Mouse (Mus musculus) adrenal gland, postnatal 25 days (tissue): Measurements from ENCODE around the gene AI467606. TPM values are rescaled to one million over a fixed set of nuclear protein-coding genes. Genes with fewer than 3 reads are reported as not detected.

ENCODE experiments used
- DNase-seq: peaks from one replicate; pipeline ENCODE4 v3.0.0; 2021; ENCODE audit warnings: mixed read lengths
- microRNA-seq, 2 experiments: library from miRNA; unstranded; fragments of <30 nt; microRNA quantifications; one replicate each; pipeline ENCODE4 v1.2.0; 2021
- total RNA-seq: library from RNA; stranded (reverse); gene quantifications from 2 replicates; pipeline ENCODE4 v1.2.3, GENCODE M21; 2021

Gene AI467606
- total RNA-seq, 1 experiment from 2014 or later: 0.43 TPM

DNA sequence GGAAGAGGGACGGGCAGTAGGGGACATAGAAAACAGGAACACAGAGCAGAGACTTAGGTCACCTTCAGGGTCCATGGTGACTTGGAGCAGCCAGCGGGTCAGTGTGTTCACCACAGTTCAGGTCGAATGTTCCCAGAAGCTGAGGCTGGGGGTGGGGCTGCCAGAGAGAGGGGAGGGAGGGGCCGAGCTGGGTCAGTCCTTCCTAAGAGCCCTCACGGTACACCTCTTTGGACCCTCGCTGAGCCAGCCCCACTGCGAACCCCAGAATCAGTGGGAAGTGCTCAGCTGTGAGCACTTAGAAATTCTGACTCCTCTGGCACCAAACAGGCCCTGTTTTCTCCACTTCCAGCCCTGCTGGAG is 30.7 kb downstream of the AI467606 start, which contains the start of gene Qprt:
Qprt (minus strand) TSS at position 316 of the 360 bp plus-strand sequence.
- DNase-seq: no peak

GRCm38 (mm10) chr7:127129638-127130037 is 38.5 kb downstream of the AI467606 start:
- DNase-seq: no peak

DNA sequence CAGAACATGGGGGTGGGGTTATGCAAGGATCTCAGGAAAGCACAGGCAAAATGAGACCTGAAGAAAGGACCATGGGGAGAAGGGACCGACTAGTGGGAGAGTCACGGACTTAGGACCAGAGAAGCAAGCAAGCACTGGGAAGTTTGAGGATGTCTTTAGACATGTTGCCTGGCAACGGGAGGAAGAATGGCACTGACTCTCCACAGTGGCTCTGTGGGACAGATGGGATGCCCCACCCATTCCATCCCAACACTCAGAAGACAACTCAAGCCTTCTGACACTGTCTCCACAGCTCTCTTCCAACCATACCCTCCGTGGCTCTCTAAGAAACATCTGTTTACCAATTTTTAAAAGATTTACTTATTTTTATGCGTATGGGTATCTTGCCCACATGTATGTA is 42.0 kb downstream of the AI467606 start:
- DNase-seq: no peak

DNA sequence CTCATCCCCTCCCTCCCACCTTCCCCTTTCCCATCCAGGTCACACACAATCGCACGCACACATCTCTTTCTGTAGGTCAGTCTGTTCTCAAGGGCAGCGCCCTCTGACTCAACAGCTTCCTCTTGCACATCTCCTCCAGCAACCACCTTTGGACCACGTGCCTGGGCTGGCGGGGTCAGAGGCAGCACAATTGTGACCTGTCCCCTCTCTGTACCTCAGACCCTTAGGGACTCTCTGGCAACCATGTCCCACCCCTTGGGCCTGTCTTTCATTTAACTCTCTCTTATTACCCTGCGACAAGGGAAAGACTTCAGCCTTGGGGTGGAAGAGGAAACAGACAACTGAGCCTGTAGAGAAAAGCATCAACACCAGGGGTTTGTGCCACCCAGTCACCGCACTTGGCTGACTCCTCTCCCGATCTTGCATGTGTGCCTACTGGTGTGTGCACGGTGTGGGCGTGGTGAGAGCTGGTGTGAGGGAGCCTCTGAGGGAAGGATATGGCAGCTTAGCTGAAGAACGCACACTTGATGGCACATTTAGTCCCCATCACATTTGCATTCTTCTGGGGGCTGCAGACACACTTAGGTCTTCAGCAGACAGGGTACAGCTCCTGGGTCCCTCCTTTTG is 43.8 kb downstream of the AI467606 start:
- DNase-seq: no peak

GRCm38 (mm10) chr7:127136181-127137071 is 45.3 kb downstream of the AI467606 start:
- no peak for DNase-seq

- no peak for DNase-seq
Observed at GRCm38 (mm10) chr7:127137262-127138017, 46.3 kb downstream of the AI467606 start, which contains the start of gene Spn. Gene Spn, minus strand, starts transcription at chr7:127137823.

DNA sequence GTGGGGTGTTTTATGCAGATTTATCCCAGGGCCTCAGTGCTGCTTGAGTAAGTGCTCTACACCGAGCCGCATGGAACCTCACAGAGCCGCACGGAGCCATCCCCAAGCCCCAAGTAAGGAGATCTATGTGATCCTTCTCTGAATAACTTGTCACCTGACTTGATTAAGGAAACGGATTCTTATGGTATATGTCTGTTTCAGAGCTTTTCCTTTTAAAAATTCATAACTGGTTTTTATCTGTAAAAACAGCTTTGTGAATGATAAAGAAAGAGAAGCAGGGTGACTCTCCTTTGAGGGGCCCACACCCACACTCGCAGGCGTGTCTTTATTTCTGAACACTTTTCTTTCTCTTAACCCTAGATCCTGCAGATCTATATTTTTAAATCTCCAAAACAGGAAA is 47.9 kb downstream of the AI467606 start:
- DNase-seq: no peak

GRCm38 (mm10) chr7:127139562-127139961 is 48.4 kb downstream of the AI467606 start:
- DNase-seq: no peak

GRCm38 (mm10) chr7:127140623-127141404 is 49.7 kb downstream of the AI467606 start:
- DNase-seq: no peak

- DNase-seq: no peak
Observed at GRCm38 (mm10) chr7:127142214-127142613, 51.1 kb downstream of the AI467606 start.

DNA sequence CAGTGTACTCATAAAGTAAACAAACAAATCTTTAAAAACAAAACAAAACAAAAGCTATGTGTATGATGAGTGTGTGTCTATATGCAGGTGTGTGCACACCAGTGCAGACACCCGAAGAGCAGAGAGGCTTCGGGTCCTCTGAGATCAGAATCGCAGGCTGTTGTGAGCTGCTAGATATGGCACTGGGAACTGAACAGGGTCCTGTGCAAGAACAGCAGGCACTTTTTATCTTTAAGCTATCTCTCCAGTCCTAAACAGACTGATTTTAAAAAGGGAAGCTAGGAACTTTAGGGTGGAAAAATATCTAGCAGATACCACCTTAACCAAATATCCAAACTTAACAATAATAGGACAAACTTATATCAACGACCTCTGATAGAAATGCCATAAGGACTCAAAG is 51.5 kb downstream of the AI467606 start:
- no peak for DNase-seq

Small RNAs within 50 kb of the gene (microRNA-seq; reads per million reads assigned to microRNA genes)
- 0 reads per million in 2 experiments for gene Gm44343

Other genes starting within 250 kb of the AI467606 start
- gene Doc2a, start 243.9 kb upstream of the AI467606 start, total RNA-seq: 0.52 and 1.9 TPM in 2 replicates
- gene Hirip3, start 229.4 kb upstream of the AI467606 start, total RNA-seq: 23.2 and 39.1 TPM in 2 replicates
- 44.4 and 50.5 TPM in 2 replicates for gene Ino80e, start 229.0 kb upstream of the AI467606 start, total RNA-seq
- gene Taok2, start 206.7 kb upstream of the AI467606 start, total RNA-seq: 82.8 and 89.5 TPM in 2 replicates
- gene Tmem219, start 168.4 kb upstream of the AI467606 start, total RNA-seq: 21.7 and 34.5 TPM in 2 replicates
- 31.1 and 42.7 TPM in 2 replicates for gene Kctd13, start 162.5 kb upstream of the AI467606 start, total RNA-seq
- 1.6 and 2.5 TPM in 2 replicates for gene Asphd1, start 141.8 kb upstream of the AI467606 start, total RNA-seq
- gene Sez6l2, start 140.8 kb upstream of the AI467606 start, total RNA-seq: 91.1 and 128 TPM in 2 replicates
- gene Cdipt, start 115.4 kb upstream of the AI467606 start, total RNA-seq: 95.1 and 99.5 TPM in 2 replicates
- gene Cdiptos, start 115.3 kb upstream of the AI467606 start, total RNA-seq: 0.71 and 2.0 TPM in 2 replicates
- gene Mvp, start 76.7 kb upstream of the AI467606 start, total RNA-seq: 102 and 118 TPM in 2 replicates
- gene Pagr1b, start 74.9 kb upstream of the AI467606 start, total RNA-seq: 1.7 and 2.8 TPM in 2 replicates
- gene Pagr1a, start 74.0 kb upstream of the AI467606 start, total RNA-seq: 13.4 and 28.2 TPM in 2 replicates
- 31.0 and 44.0 TPM in 2 replicates for gene Gm42742, start 70.3 kb upstream of the AI467606 start, total RNA-seq
- gene Prrt2, start 70.1 kb upstream of the AI467606 start, total RNA-seq: 2.2 and 5.1 TPM in 2 replicates
- gene Maz, start 64.3 kb upstream of the AI467606 start, total RNA-seq: 167 and 171 TPM in 2 replicates
- gene Kif22, start 48.9 kb upstream of the AI467606 start, total RNA-seq: 9.5 and 15.0 TPM in 2 replicates
- not detected in 2 replicates for gene Zg16, start 4.0 kb upstream of the AI467606 start, total RNA-seq
- 0.21 TPM in 1 of 2 replicates, not detected in the other for gene Qprt, start 30.9 kb downstream of the AI467606 start, total RNA-seq
- 0.55 and 1.0 TPM in 2 replicates for gene Spn, start 46.5 kb downstream of the AI467606 start, total RNA-seq
- 53.5 and 65.9 TPM in 2 replicates for gene Cd2bp2, start 104.7 kb downstream of the AI467606 start, total RNA-seq
- 51.9 and 53.1 TPM in 2 replicates for gene Tbc1d10b, start 117.1 kb downstream of the AI467606 start, total RNA-seq
- gene Mylpf, start 117.5 kb downstream of the AI467606 start, total RNA-seq: 4.1 and 4.4 TPM in 2 replicates
- gene Zfp553, start 141.7 kb downstream of the AI467606 start, total RNA-seq: 14.7 and 15.2 TPM in 2 replicates
- 8.3 and 12.9 TPM in 2 replicates for gene Sept1, start 141.8 kb downstream of the AI467606 start, total RNA-seq
- gene Zfp771, start 152.9 kb downstream of the AI467606 start, total RNA-seq: 26.9 and 36.0 TPM in 2 replicates
- gene Dctpp1, start 169.3 kb downstream of the AI467606 start, total RNA-seq: 39.8 and 50.7 TPM in 2 replicates
- 114 and 117 TPM in 2 replicates for gene Sephs2, start 182.7 kb downstream of the AI467606 start, total RNA-seq
- gene Itgal, start 204.9 kb downstream of the AI467606 start, total RNA-seq: 0.57 and 1.0 TPM in 2 replicates